Mouse (Mus musculus) thymus, adult 2 months (tissue): ENCODE data around the gene Taok3.

Experiments
- CTCF ChIP-seq: fragments of 200-500 bp; IDR thresholded peaks from 2 replicates; pipeline ENCODE4 v1.5.1; 2012; ENCODE audit warnings: mild to moderate bottlenecking, control low read depth, low read length, moderate library complexity, borderline replicate concordance; ENCODE audit not compliant: control insufficient read depth, poor library complexity, insufficient read depth; ENCODE audit errors: extremely low read depth
- POLR2A ChIP-seq: fragments of 200-500 bp; IDR thresholded peaks from 2 replicates; pipeline ENCODE4 v1.6.1; 2012; ENCODE audit warnings: mild to moderate bottlenecking, low read length, control low read depth, moderate library complexity; ENCODE audit not compliant: control insufficient read depth, poor library complexity, insufficient read depth; ENCODE audit errors: extremely low read depth

DNA sequence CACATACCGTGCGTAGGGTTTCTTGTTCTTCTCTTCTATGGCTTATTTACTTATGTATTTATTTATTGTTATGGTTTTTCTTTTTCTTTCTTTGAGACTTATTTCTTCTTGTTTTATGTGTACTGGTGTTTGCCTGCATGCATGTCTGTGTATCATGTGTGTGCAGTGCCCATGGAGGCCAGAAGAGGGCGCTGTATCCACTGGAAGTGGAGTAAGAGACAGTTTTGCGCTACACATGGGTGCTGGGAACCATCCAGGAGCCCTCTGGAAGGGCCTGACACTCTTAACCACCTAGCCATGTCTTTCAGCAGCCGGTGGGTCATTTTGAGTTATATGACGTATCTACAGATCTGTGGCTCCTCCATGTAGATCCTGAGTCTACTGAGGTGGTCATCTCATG lies 64.9 kb downstream of the Taok3 start:
- TF ChIP-seq CTCF: no peak
- TF ChIP-seq POLR2A: no peak
